Mouse (Mus musculus): Measurements from ENCODE around the gene Sprn.
"Not testable (repeated sequence)": the region's sequence is repeated elsewhere in the genome, so short reads cannot be mapped to it uniquely, and the experiment has no call there.

Sprn gene

DNA sequence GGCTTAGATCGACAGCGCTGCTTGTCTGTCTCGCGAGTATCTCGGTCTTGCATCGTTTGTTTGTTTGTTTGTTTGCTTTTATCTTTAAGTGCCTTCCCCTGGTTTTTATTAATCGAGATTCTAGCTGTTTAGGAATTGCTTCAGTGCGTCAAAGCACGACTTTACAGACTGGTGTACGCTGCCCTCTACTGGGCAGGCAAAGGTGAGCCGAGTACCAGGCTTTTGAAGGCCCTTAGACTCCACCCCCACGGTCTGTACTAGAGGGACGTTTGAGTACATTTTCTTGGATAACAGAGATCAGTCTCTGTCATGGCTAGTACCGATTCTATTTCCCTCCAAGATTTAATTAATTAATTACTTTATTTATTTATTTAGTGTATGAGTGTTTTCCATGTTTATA lies 13.3 kb downstream of the Sprn start:
- peak; percentile 86 for DNase-seq (ENCODE audit: low read depth)

DNA sequence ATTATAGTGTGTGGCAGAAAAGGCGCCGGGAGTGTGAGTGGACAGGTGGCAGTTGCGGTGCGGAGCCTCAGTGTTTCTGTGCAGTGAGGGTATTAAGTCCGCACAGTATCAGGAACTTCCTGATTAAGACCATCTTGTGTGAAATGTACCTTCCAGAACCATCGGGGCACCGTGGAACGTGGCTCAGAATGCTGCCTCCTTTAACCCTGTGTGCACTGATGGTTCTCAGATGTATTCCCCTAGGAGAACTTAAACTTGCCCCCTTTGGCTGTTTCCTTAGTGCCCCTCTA lies 16.7 kb downstream of the Sprn start:
- DNase-seq (ENCODE audit: low read depth) = no peak

DNA sequence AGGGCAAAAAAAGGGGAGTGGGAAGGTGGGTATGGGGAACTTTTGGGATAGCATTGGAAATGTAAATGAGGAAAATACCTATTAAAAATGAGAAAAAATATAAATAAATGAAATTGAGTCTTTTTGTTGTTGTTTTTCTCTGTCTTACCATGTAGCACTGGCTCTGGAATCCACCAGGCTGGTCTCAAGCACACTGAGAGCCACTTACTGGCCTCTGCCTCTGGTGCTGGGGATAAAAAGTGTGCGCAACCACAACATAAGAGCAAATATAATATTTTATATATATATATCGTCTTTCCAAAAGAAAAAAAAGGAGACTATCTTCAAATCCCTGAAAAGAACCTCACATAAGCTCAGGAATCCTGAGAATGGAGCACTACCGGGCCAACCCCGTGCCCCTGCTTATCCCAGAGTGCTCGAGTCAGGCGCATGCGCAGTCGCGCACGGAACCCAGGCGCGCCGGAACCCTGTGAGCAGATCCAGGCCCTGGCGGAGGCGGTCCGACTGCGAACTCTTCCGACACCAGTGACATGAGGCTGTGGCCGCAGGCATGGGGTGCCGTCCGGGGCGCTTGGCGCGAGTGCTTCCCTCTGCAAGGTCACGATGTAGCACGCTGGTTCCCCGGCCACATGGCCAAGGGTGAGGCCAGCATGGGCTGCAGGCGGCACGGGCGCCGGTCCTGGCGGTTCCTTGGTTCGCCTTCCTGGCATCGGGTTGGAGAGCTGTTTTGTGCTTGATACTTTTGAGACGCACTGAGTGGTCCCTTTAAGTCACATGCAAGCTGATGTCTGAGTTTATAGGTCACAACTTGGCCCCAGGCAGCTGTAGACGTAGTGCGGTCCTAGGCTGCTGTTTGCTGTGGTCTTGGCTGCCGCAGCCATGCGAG lies 17.3 kb downstream of the Sprn start, which contains the start of gene Mtg1:
TSS of gene Mtg1 (plus strand) at position 430 of the 886 bp plus-strand sequence.
- peak; percentile 98 for DNase-seq (ENCODE audit: low read depth)

DNA sequence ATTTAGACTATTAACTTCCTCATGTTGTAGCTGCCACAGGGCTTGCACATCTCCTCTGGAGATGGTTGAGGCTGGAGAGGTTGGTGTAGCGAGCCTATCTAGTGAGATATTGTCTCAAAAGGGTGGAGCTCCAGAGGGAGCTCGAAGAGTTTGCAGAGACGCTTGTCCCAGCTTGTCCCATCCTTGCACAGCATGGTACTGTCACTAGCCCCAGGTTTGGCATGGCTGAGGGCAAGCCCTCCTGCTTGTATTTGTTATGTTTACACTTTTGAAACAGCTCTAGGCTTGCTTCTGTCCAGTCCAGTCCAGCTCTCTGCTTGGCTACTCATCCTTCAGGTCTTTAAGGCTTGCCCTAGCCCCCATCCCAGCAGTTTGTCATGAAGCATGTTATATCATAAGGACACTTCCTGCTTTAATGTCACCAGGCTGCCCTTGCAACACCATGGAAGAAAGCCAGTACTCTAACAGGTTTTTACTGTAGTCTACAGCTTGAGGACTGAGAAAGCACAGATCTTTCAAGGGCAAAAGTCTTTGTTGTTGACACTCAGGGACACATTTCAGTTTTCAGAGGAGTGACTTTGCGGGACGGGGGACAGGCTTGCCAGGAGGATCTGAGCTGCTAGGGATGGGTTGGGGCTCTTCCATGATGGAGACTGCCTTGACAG lies 19.4 kb downstream of the Sprn start:
- DNase-seq (ENCODE audit: low read depth) = no peak

DNA sequence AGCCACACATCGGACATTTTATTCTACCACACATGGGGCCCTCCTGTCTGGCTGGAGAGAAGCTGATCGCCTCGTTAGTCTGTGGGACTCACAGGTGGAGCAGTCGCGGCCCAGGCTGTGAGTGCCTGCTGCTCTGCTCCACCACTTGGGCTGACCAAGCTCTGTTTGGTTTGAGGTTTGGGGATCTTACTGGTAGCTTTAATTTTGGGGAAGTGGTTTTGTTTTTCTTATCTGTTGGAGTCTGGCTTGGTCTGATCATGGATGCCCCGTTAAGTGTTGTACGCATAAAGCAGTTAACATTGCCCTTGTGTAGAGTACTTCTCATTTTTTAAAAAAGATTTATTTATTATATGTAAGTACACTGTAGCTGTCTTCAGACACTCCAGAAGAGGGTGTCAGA lies 20.6 kb downstream of the Sprn start:
- not testable (repeated sequence) for DNase-seq (ENCODE audit: low read depth)

DNA sequence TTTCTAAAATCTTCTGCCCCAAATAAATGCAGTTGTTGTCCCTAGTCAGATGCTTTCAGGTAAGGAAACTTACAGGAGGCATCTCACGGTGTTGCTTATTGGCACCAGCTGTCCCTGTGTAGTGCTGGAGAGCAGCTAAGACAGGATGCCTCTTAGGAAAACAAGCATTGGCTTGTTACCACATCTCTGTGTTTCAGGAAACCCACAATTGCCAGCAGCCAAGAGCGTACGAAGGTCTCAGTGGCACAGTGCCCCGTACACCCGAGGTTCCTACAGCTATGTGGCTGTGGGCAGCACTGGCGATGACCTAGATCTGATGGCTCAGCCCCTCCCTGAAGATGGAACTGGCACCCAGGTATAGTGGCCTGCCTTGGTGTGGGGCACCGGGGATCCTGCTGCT lies 22.5 kb downstream of the Sprn start:
- not testable (repeated sequence) for DNase-seq (ENCODE audit: low read depth)

DNA sequence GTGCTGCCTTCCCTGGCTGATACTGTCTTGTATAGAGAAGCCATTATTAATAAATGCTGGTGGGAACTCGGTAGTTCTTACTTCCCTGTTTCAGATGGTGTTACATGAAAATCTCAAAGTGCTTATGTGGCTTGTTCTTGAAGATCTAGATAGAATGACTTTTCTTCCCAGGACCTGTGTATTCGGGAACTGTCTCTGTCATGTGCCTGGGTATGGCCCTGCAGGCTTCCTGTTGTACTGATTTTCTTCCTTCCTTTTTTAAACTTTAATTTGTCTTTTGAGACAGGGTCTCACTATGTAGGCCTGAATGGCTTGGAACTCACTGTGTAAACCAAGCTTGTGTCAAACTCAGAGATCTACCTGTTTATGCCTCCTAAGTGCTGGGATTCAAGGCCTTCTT lies 26.8 kb downstream of the Sprn start:
- no peak for DNase-seq (ENCODE audit: low read depth)

DNA sequence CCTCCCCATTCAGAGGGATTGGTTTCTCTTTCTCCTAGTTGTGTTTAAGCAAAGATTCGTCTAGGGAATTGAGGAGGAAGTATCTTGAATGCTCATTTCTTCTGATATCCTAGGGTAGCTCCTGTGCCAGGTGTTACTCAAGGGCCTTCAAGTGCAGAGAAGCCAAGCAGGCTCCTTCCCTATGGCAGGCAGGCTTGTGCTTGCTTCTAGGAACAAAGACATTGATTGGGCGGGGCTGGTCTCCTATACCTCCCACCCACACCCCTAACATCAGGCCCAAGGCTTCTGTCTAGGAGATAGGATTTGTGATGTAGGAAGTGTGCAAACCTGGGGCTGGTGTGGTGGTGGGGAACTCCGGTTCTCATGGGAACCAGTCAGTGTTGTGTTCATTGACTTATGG lies 27.7 kb downstream of the Sprn start:
- no peak for DNase-seq (ENCODE audit: low read depth)

DNA sequence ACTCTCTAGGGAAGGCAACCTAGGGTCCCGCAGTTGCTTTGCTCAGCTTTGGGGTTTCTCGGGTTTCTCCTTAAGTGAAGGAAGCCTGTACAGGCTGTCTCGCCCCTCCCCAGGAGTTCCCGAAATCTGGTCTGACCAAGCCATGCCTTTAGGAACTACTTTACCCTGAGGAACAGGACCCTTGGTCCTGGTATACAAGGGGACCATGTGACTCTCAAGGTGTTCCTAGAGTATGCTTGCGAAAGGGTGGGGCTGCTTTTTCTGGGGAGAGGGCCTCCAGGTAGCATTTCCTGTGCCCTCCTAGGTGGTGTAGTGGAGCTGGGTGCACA lies 28.7 kb downstream of the Sprn start:
- DNase-seq (ENCODE audit: low read depth) = no peak

DNA sequence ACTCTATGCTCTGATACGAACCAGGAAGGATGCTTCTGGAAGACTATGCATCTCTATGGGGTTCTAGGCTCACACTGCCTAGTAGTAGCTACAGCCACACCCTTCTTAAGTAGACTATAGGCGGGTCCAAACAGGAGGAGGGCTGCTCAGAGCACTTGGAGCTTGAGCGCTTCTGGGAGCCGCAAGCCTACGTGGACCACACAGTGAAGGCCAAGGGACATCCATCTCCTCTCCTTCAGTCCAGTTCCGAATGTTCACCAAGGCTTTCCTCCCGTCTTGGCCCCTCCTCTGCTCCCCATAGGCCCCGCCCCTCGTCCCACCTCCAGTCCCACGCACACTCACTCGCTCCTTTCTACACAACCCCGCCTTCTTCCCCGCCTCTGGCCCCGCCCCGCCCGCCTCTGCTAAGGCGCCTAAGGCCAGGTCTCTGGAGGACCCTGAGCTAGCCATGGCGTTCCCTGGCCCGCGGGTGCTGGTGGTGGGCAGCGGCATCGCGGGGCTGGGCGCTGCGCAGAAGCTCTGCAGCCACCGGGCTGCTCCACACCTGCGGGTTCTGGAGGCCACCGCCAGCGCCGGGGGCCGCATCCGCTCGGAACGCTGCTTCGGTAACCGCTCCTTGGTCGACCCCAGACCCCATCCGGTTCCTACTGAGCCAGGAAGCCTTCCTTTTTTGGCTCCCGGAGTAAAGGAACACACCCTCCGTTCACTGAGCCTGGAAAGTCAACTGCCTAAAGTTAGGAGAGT lies 29.2 kb downstream of the Sprn start:
- DNase-seq (ENCODE audit: low read depth) = peak; percentile 91

DNA sequence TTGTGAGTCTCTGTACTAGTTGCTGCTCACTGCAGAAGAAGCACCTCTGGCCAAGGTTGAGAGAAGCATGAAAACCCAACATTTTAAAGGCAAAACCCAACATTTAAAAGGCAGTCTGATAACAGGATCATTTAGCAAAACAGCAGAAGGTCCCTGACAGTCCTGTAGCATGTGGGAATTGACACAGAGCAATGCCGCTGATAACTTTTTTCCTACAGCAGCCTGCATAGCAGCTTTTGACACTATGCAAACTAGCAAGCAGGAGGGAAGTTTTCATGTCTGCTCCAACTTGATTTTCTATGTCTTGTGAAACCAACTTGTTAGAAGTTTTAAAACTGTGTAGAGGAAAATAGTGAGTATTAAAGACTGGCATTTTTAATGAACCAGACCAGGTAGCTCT lies 30.3 kb downstream of the Sprn start:
- DNase-seq (ENCODE audit: low read depth) = no peak

DNA sequence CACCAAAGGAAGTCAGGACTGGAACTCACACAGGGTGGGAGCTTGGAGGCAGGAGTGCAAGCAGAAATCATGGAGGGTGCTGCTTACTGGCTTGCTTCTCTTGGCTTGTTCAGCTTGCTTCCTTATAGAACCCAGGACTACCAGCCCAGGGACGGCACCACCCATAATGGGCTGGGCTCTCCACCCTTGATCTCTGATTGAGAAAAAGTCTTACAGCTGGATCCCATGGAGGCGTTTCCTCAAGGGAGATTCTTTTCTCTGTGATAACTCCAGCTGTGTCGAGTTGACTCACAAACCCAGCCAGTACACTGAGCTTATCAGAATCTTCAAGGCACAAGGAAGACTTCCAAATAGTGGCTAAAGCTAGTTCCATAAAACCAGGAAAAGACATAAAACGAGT lies 31.9 kb downstream of the Sprn start:
- no peak for DNase-seq (ENCODE audit: low read depth)

DNA sequence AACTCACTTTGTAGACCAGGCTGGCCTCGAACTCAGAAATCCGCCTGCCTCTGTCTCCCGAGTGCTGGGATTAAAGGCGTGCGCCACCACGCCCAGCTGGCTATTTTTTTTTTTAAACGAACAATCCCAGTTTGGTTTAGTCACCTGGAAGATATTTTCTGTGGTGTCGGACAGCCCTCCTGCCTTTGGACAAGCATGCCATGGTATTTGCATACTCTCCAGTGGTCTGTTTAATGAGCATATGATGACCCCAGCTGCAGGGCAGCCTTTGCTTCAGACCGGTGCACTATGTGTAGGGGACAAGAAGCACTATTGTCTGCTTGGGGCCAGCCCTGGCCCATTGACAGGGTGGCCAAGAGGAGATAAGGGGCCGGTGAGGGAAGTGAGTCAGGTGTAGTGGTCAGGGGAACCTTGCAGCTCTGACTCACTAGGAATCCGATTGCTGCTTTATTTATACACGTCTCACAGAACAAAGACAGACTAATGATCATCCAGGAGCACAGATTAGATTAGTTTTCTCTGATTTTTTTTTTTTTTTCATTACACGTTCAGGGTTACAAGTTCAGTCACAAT lies 33.3 kb downstream of the Sprn start:
- no peak for DNase-seq (ENCODE audit: low read depth)

DNA sequence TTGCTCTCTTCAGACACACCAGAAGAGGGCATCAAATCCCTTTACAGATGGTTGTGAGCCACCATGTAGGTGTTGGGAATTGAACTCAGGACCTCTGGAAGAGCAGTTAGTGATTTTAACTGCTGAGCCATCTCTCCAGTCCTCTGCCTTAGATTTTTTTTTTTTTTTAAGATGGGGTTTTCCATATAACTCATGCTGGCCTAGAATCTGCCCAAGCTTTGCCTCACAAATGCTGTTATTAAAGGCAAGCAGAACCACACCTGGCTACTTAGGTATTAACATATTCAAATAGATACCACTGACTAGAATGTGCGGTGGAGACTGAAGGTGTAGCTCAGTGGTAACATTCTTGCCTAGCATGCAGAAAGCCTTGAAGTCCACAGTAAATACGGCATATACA lies 34.2 kb downstream of the Sprn start:
- no peak for DNase-seq (ENCODE audit: low read depth)

DNA sequence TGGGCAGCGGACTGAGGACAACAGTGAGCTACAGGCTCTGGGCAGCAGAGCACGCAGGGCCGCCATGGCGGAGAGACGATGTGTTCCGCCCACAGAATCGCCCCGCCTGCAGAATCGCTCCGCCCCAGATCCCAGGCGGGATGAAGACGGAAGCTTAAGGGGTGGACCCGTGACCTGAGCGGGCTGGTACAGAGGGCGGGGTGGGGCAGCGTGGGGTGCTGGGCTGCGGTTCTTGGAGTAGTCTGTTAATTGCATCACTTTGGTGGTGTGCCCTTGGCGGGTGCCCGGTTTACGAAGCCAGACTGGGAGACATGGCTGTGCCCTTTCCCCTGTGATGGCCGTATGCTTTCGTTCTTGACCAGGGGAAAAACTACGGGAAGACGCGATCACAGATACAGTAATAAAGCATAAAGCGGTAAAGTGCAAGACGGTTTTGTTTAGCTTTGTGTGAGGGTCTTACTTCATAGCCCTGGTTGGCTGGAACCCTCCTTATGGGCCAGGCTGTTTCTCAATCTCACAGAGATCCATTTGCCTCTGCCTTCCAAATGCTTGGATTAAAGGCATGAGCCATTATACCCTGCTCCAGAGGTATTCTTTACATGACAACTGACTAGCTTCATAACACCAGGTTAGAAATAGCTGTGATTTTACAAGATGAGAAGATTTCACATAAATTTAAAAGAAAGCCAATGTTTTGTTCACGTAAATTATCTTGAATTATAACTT lies 38.2 kb downstream of the Sprn start, which contains the start of gene Echs1:
TSS of gene Echs1 (minus strand) at position 148 of the 726 bp plus-strand sequence.
- peak; percentile 90 for DNase-seq (ENCODE audit: low read depth)

DNA sequence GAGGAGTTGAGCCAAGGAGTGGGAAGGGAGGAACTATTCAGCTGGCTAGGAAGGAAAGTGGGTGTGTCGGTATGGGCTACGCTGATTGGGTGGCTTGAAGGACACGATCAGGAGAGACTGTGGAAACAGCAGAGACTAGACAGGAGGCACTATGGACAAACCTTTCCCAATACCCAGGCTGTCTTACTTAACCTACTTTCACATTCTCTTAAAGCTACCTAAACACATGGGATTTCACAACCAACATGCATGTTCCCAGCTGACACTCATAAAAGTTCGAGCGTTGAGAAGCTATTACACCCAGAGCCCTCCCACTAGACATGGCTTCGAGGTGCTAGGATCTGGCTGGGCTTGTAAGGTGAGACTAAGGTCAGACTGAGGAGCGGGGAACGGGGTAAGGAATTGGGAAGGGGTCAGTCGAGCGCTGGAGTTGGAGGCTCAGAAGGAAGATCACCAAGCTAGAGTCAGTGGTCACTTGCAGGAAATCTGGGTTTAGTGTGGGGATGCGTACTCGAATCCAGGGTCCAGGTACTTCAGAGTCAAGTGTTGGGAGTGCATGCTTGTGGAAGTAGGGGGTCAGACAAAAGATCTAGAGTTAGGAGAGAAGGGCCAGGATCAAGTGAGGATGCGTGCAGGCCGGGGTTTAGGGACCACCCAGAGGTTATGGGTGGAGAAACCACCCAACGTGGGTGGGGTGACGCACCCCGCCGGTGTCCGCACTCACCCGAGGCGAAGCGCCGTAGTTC lies 38.9 kb downstream of the Sprn start, which contains the start of gene Paox:
TSS of gene Paox (plus strand) at position 217 of the 746 bp plus-strand sequence.
- DNase-seq (ENCODE audit: low read depth) = peak; percentile 34

DNA sequence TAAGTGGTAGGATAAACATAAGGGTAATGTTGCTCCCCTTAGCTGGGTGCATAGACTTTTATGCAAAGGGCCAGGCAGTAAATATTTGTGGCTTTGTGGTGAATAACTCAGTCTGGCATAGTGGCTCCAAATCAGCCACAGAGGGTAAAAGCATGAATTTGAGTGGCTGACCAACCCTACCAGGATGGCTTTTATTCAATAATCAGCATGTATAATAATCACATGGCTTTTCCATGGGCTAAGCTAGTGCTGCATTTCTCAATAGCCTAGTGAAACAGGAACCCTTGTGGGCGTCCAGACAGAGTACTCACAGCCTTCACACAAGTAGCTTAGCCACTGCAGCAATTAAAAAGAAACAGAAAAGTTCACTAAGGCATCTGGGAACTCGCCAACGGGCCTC lies 42.7 kb downstream of the Sprn start:
- no peak for DNase-seq (ENCODE audit: low read depth)

DNA sequence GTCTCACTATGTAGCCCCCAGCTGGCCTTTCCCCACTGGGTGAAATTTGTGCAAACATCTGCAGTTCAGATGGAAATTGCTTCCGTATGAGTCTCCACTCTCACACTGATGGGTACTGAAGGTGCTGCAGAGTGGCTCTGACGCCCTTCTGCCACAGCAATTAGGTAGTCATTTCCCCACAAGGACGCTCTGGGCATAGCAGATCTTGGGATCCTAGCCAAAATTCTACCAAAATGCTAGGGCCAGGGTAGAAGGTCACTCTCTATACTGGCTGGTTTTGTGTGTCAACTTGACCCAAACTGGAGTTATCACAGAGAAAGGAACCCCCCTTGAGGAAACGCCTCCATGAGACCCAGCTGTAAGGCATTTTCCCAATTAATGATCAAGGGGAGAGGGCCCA lies 50.7 kb downstream of the Sprn start:
- DNase-seq (ENCODE audit: low read depth) = no peak

DNA sequence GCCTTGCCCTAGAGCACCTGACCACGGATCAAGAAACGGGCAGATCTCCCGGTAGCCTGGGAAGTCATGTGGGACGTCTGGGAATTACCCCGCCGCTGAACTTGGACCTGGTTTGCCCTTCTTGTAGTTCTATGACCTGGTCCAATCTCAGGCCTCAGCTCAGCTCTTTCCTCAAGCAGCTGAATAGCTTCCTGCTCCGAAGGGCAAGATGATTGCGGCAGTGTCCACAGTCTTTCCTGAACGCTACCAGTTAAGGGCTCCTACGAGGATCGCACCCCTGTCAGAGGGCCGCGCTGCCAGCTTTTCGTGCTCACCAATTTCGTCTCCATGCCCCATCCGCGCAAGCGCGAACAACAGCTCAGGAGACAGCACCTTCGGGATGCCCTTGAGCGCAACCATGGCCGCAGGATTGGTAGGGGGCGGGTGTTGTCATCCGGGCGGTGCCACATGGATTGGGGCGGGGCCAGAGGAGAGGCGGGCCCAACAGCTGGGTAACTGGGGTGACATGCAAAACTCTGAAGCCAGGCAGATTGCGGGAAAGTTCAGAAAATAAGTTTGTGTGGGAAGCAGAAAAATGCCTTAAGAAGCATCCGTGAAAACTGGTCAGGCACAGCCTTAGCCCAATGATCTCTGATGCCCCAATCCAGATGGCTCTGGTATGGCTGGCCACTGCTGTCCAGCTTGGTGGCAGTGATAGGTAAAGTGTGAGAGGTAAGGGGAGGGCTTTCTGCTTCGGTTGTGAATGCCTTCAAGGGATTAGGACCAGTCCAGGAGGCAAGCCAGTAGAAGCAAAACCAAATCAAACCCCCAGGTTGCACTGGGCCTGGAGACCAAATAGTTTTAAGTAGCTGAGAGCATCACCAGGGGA lies 52.5 kb downstream of the Sprn start, which contains the start of gene Fuom:
TSS of gene Fuom (minus strand) at position 449 of the 868 bp plus-strand sequence.
- DNase-seq (ENCODE audit: low read depth) = peak; percentile 81

DNA sequence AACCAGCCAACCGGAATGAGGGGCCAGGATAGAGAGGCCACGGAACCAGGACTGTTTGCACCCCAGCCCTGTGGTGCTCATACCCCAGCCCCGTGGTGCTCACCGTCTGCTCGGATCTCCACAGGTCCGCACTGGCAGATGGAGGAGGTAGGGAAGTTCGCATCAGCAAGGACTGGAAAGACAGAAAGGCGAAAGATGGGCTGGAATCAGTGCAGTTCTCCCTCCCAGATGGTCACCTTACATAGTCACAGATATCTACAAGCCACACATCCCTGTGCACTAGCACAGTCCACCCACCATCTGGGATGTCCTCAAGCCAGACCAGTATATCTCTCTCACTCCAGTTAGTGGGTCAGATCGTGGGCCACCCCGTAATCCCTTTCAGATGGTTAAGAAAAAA lies 53.2 kb downstream of the Sprn start:
- DNase-seq (ENCODE audit: low read depth) = no peak

Data from naive thymus-derived CD4-positive, alpha-beta T cell, adult 2 months (primary cell).